Mouse (Mus musculus) frontal cortex, adult (tissue): Measurements from ENCODE around the gene Cfap221.

Experiments
- ATAC-seq: cut with Nextera tagmentation; 2 replicates; pipeline ENCODE4 v1.9.2; 2017; ENCODE audit warnings: mild to moderate bottlenecking, moderate library complexity, mixed read lengths; ENCODE audit not compliant: low TSS enrichment

Gene Cfap221

DNA sequence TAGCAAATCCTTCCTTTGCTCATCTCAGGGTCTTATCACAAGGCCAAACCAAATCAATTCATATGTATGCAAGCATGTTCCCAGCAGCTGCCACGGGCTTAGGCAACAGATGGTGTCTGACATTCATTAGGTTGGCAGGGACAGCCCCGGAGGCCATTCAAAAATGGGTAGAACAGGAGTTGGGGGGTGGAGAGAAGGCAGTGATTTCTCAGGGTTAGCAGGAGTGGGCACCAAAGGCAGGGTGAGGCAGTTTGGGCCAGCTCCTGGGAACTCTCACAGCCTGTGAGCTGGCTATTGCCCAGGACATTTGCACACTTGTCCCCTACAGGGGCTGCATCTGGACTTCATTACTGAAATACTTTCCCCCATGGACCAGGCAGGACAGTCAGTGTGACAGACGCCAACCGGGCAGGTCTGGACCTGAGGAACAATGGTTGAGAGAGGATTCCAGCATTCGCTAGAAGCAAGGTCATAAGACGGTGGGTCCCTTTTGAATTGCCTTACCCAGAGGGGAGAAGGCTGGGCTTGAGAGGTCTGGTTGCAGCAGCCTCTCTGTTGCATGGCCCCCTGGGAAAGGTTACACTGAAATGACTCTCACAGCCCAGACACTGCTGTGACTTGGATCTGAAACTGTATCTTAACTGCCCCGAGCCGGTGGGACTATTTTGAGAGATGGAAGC, 94.3 kb downstream of the Cfap221 start:
- no peak for ATAC-seq

DNA sequence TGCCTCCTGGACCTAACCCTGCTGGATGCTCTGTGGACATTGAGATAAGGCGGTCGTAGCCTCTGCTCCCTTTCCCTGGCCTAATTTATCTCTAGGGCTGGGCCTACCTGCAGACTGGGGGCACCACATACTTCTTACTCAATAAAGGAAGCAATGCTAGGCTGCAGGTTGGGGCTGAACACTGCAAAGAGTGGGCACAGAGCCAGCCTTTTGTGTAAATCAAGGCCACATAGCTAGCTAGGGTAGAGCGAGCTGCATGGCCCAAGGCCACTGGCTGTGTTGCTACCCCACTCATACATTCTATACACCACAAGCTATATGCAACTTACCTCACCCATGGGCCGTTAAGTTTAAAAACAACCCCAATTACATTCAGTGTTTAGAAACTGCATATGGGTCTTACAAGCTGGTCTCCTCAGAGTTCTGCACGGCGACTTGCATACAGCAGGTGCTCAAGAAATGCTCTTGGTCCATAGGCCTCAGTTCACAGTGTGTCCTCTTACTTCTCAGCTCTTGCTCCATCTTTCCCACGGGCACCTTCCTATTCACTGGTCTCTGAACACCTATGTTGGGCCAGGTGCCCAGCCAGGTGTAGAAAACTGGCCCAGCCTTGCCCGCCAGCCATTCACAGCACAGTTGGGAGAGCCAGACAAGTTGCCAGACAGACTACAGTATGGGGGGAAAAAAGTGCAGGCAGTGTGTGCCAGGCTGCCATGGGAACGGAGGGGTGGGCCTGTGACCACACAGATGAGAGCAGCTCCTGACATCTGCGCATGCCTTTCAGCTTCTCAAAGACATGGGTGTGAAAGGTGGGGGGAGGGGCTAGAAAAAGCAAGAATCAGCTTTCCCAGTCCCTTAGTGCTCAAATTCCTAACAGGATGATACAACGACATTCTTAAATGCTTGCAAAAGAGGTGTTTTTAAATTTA, 97.6 kb downstream of the Cfap221 start:
- ATAC-seq = peak; percentile 20; the same call in 1 of the 2 replicates

DNA sequence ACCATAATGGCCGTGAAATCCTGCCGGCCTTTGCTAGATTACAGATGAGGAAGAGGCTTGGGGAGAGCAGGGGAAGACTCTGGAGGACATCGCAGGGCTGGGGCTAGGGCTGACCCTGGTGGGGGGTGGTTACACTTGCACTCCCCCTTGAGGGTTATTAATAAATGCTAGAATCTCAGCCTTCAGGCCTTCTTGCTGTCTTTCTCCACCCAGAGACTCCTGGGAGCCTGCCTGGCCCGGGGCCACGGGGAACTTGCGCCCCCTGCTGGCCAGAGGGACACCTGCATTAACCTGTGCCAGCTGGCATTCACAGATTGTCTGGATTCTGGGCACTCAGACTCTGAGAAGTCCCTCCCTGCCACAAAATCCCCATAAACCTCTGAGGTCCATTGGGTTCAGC, 102.1 kb downstream of the Cfap221 start:
- ATAC-seq = 0 out of 2 replicates have a peak, but pooled peaks have one; percentile 3

DNA sequence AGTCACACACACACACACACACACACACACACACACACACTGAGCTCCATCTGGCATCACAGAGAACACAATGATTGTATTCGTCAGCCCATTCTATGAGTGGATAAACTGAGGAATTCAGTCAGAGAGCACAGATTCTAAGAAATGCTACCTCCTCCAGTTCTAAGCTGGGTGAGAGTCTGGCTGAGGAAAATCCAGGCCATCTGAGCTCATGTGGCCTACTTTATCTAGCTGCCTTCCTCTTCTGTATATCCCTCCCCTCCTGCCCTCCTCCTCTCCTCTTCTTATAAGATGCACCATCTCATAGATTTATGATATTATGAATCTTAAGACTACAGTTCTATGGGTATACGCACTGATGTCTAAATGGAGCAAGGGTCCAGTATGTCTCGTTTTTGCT, 103.4 kb downstream of the Cfap221 start:
- peak; percentile 56 for ATAC-seq

DNA sequence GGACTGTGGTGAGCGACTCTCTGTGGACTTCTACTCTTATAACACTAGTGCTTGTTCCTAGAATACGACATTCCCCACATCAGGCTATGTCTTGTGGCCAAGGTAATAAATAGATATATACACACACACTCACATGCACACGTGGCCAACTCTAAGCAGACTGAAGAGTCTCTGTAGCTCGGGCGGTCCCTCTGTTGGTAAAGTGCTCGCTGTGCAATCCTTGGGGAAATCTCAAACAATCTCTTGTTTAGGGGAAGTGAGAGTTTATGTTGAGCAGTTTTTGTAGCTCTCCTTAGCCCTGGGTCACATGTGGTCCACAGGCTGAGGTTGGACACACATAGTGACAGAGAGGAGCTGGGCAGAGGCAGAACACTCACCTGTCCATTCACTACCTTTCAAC, 104.1 kb downstream of the Cfap221 start:
- ATAC-seq = no peak

DNA sequence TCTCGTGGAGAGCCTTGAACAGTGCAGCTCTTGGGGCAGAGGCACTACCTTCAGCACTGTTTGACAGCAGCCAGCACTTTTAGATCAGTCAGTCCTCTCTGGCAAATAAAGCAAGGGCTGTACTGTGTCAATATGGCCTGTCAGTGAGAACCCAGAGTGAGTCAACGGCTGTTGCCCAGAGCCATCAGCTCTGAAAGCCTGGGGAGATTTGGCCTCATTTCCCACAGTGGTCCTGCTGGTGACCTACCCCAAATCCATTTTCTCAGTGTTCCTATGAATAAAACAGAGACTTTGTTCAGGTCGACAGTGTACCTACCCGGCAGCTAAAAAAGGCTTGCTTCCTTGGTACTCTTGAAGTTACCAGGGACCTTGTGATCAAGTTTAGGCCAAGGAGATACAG, 105.2 kb downstream of the Cfap221 start:
- ATAC-seq = no peak

DNA sequence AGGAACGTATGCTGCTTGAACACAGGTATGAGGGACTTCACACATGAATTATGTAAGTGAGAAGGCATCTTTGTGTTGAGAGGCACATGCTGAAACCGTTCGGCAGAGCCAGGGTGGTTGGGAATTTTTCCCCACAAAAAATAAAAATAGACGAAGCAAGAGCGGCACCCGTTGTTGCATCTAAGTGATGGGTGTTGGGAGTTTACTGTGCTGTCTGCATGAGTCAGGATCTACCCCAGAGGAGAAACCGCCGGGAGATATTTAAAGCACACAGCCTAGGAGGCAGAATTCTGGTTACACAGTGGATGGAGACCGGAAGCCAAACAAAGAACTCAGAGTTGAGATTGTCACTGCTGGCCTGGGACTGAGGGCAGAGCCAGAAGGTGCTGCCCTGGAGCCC, 105.9 kb downstream of the Cfap221 start:
- peak; percentile 71 for ATAC-seq

DNA sequence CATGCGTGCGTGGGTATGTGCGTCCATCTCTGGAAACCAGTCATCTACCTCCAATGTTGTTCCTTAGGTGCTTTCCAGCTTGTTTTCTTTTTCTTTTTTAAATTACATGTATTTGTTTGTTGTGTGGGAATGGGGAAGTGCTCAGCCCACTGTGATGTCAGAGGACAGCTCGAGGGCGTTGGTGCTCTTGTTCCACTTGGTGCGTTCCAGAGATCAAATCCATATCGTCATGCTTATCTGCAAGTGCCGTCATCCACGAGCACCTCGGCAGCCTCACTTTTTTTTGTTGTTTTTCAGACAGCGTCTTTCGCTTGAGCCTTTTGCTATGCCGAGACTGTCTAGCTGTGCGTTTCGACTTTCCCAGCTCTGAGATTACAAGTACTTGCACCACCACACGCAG, 107.7 kb downstream of the Cfap221 start:
- no peak for ATAC-seq

DNA sequence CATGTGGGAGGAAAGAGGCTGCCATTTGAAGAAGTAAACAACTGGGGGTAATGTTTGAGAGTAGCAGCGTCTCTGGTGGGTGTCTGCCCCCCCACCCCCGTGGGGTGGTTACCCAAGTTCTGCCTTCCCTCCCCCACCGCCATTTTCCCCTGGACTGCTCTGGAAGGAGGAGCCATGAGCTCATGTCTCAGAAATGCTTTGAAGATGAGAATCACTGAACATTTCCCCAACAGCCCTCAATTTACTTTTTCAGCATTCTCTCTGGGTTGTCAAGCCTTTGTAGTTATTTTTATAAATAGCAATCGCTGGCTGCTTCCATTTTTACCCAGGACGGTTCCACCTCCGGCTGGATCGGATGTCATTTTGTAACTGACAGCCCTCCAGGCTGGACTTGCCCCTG, 110.7 kb downstream of the Cfap221 start:
- 0 out of 2 replicates have a peak, but pooled peaks have one; percentile 10 for ATAC-seq

DNA sequence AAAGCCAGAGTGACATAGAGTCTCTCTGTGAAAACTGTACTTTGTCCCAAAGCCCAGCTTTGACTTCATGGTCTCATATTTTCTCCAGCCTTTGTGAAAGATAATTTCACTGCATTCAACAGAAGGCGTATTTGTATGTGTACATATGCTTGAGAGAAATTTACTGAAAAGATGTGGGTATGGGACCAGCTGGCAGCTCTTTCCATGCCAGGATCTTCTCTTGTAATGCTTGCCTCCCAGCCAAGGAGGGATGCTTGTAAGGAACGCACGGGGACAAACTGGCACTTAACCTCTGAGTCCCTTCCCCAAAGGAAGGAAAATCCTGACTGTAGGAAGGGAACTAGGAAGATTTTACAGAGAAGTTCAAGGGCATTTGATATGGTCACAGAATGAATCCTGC, 112.8 kb downstream of the Cfap221 start:
- peak; percentile 79 for ATAC-seq

DNA sequence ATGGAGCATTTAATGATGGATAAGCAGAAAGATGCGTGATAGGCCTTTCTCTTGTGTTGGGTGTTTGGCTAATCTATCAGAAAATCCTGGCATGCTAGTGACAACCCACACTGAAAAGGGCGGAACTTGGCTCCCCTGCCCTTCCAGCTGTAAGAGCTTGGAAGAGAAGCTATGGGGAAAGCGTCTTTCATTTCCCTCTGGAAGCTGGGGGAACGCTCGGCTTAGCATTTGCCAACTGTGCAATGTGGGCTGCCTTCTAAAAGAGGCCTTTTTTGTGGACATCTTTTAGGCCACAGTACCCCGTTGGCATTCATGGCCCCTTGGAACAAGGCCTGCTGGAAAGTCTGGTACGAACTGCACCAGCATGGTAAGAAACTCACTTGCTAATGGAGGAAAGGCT, 118.1 kb downstream of the Cfap221 start:
- ATAC-seq = peak; percentile 86

DNA sequence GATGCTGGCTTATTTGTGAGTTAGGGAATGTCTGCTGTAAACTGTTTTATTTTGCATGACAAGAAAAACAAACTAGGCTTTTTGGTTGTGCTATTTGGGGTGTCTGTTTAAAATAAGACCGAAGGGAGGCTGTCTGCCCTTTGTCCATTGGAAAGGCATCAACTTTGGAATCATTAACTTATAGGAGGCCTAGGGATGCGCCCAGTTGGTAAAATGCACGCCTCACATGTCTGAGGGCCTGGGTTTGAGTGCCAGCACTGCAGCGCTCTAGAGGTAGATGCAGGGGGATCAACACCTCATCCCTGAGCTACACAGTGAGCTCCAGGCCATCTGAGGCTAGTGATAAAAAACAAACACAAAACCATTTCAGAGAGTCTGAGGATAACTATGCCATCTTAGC, 119.6 kb downstream of the Cfap221 start:
- ATAC-seq = no peak
